Mouse (Mus musculus): ENCODE measurements around the gene Trip4. TPM values are rescaled to one million over a fixed set of nuclear protein-coding genes. Genes with fewer than 3 reads are reported as not detected.

Gene Trip4
- polyA plus RNA-seq, 1 experiment from 2014 or later, result 33.8 TPM

- Histone ChIP-seq H3K9ac (no peak overlapping the region), H3K4me3 (no peak overlapping the region), H3K9me3 (no peaks in the 10 kb centered on the region), H3K27me3 (replicated peaks) (no peaks in the 10 kb centered on the region), H3K36me3 (replicated peaks) (no peaks in the 10 kb centered on the region), H3K4me1 (peaks cover 28% of the 10 kb centered on the region), H3K27ac (peak overlapping the region; percentile 63), H3K4me2 (peak overlapping the region; percentile 15; the same call in 1 of the 2 replicates)
- no peak for ATAC-seq (replicated peaks)
- WGBS, result 9% methylated on average over 2 of the region's 2 CpGs
Observed at GRCm38 (mm10) chr9:65818402-65818801, 90.2 kb downstream of the Trip4 start.

GRCm38 (mm10) chr9:65812841-65813240 lies 95.8 kb downstream of the Trip4 start:
- H3K27me3 ChIP-seq (replicated peaks), result no peaks in the 10 kb centered on the region
- no peak overlapping the region for H3K4me2 ChIP-seq
- no peak overlapping the region for H3K27ac ChIP-seq
- H3K4me3 ChIP-seq, result no peak overlapping the region
- H3K4me1 ChIP-seq, result peaks cover 3% of the 10 kb centered on the region
- no peak for ATAC-seq (replicated peaks)
- H3K9ac ChIP-seq, result no peak overlapping the region
- no peaks in the 10 kb centered on the region for H3K36me3 ChIP-seq (replicated peaks)
- no peaks in the 10 kb centered on the region for H3K9me3 ChIP-seq
- WGBS, result 68% methylated on average over 2 of the region's 2 CpGs

GRCm38 (mm10) chr9:65811784-65812183 lies 96.8 kb downstream of the Trip4 start:
- 97% methylated on average over 1 of the region's 1 CpGs for whole genome bisulfite sequencing
- no peaks in the 10 kb centered on the region for H3K27me3 ChIP-seq (replicated peaks)
- peaks cover 5% of the 10 kb centered on the region; the same call in 1 of the 2 replicates for H3K4me1 ChIP-seq
- no peak overlapping the region for H3K4me3 ChIP-seq
- H3K4me2 ChIP-seq, result no peak overlapping the region
- no peaks in the 10 kb centered on the region for H3K9me3 ChIP-seq
- ATAC-seq (replicated peaks), result no peak
- no peak overlapping the region for H3K27ac ChIP-seq
- H3K36me3 ChIP-seq (replicated peaks), result no peaks in the 10 kb centered on the region
- H3K9ac ChIP-seq, result no peak overlapping the region

GRCm38 (mm10) chr9:65807818-65808217 lies 100.8 kb downstream of the Trip4 start:
- no peak overlapping the region for H3K4me2 ChIP-seq
- ATAC-seq (replicated peaks), result no peak
- no peak overlapping the region for H3K4me3 ChIP-seq
- H3K27ac ChIP-seq, result no peak overlapping the region
- no peaks in the 10 kb centered on the region for H3K9me3 ChIP-seq
- H3K9ac ChIP-seq, result no peak overlapping the region
- no peaks in the 10 kb centered on the region for H3K27me3 ChIP-seq (replicated peaks)
- H3K4me1 ChIP-seq, result peaks cover 3% of the 10 kb centered on the region; the same call in 1 of the 2 replicates
- no peaks in the 10 kb centered on the region for H3K36me3 ChIP-seq (replicated peaks)
- 65% methylated on average over 1 of the region's 1 CpGs for WGBS

- H3K4me3 ChIP-seq, result no peak overlapping the region
- H3K9ac ChIP-seq, result no peak overlapping the region
- H3K9me3 ChIP-seq, result no peaks in the 10 kb centered on the region
- no peak for ATAC-seq (replicated peaks)
- H3K36me3 ChIP-seq (replicated peaks), result no peaks in the 10 kb centered on the region
- no peak overlapping the region for H3K4me2 ChIP-seq
- H3K4me1 ChIP-seq, result peaks cover 3% of the 10 kb centered on the region; the same call in 1 of the 2 replicates
- 29% methylated on average over 5 of the region's 5 CpGs for WGBS
- 0 out of 2 replicates have a peak overlapping the region, but pooled peaks have one; percentile 34 for H3K27ac ChIP-seq
- H3K27me3 ChIP-seq (replicated peaks), result no peaks in the 10 kb centered on the region
Observed at GRCm38 (mm10) chr9:65807251-65807650, 101.3 kb downstream of the Trip4 start.

- ATAC-seq (replicated peaks), result no peak
- Histone ChIP-seq H3K9me3 (no peaks in the 10 kb centered on the region), H3K4me1 (peaks cover 8% of the 10 kb centered on the region; the same call in 1 of the 2 replicates), H3K27ac (no peak overlapping the region), H3K4me3 (no peak overlapping the region), H3K27me3 (replicated peaks) (no peaks in the 10 kb centered on the region), H3K9ac (no peak overlapping the region), H3K36me3 (replicated peaks) (no peaks in the 10 kb centered on the region), H3K4me2 (no peak overlapping the region)
- WGBS, result 77% methylated on average over 4 of the region's 4 CpGs
Observed at GRCm38 (mm10) chr9:65799770-65800169, 108.8 kb downstream of the Trip4 start.

- Histone ChIP-seq H3K9me3 (no peaks in the 10 kb centered on the region), H3K9ac (no peak overlapping the region), H3K27ac (no peak overlapping the region), H3K36me3 (replicated peaks) (no peaks in the 10 kb centered on the region), H3K4me3 (no peak overlapping the region), H3K4me1 (peaks cover 43% of the 10 kb centered on the region), H3K4me2 (no peak overlapping the region), H3K27me3 (replicated peaks) (no peaks in the 10 kb centered on the region)
- ATAC-seq (replicated peaks), result no peak
- 92% methylated on average over 2 of the region's 2 CpGs for WGBS
Observed at GRCm38 (mm10) chr9:65795651-65796050, 112.9 kb downstream of the Trip4 start.

GRCm38 (mm10) chr9:65794313-65794712 lies 114.3 kb downstream of the Trip4 start:
- Histone ChIP-seq H3K4me1 (peaks cover 47% of the 10 kb centered on the region), H3K36me3 (replicated peaks) (no peaks in the 10 kb centered on the region), H3K27me3 (replicated peaks) (no peaks in the 10 kb centered on the region), H3K27ac (no peak overlapping the region), H3K9me3 (no peaks in the 10 kb centered on the region), H3K4me3 (no peak overlapping the region), H3K4me2 (no peak overlapping the region), H3K9ac (no peak overlapping the region)
- 71% methylated on average over 7 of the region's 7 CpGs for WGBS
- no peak for ATAC-seq (replicated peaks)

GRCm38 (mm10) chr9:65793506-65793905 lies 115.1 kb downstream of the Trip4 start:
- ATAC-seq (replicated peaks), result no peak
- Histone ChIP-seq H3K4me3 (no peak overlapping the region), H3K4me1 (peaks cover 47% of the 10 kb centered on the region), H3K4me2 (no peak overlapping the region), H3K36me3 (replicated peaks) (no peaks in the 10 kb centered on the region), H3K9ac (no peak overlapping the region), H3K27ac (peak overlapping the region; percentile 31; the same call in 1 of the 2 replicates), H3K9me3 (no peaks in the 10 kb centered on the region), H3K27me3 (replicated peaks) (no peaks in the 10 kb centered on the region)
- WGBS, result 71% methylated on average over 3 of the region's 3 CpGs

GRCm38 (mm10) chr9:65793086-65793485 lies 115.5 kb downstream of the Trip4 start:
- H3K27ac ChIP-seq, result no peak overlapping the region
- H3K4me1 ChIP-seq, result peaks cover 47% of the 10 kb centered on the region
- ATAC-seq (replicated peaks), result no peak

GRCm38 (mm10) chr9:65791846-65792245 lies 116.7 kb downstream of the Trip4 start:
- no peaks in the 10 kb centered on the region for H3K36me3 ChIP-seq (replicated peaks)
- H3K4me2 ChIP-seq, result no peak overlapping the region
- H3K4me1 ChIP-seq, result peaks cover 58% of the 10 kb centered on the region
- no peaks in the 10 kb centered on the region for H3K9me3 ChIP-seq
- no peak overlapping the region for H3K27ac ChIP-seq
- H3K9ac ChIP-seq, result no peak overlapping the region
- no peak for ATAC-seq (replicated peaks)
- H3K27me3 ChIP-seq (replicated peaks), result no peaks in the 10 kb centered on the region
- H3K4me3 ChIP-seq, result no peak overlapping the region

More at GRCm38 (mm10) chr9:65793086-65793485, 115.5 kb downstream of the Trip4 start:
- 61% methylated on average over 3 of the region's 3 CpGs for WGBS
- H3K9ac ChIP-seq, result no peak overlapping the region
- H3K27me3 ChIP-seq (replicated peaks), result no peaks in the 10 kb centered on the region
- H3K36me3 ChIP-seq (replicated peaks), result no peaks in the 10 kb centered on the region
- H3K4me3 ChIP-seq, result no peak overlapping the region
- no peaks in the 10 kb centered on the region for H3K9me3 ChIP-seq
- no peak overlapping the region for H3K4me2 ChIP-seq

GRCm38 (mm10) chr9:65791106-65791505 lies 117.5 kb downstream of the Trip4 start:
- Histone ChIP-seq H3K4me1 (peaks cover 65% of the 10 kb centered on the region), H3K4me3 (no peak overlapping the region), H3K4me2 (no peak overlapping the region), H3K9ac (no peak overlapping the region), H3K9me3 (no peaks in the 10 kb centered on the region), H3K27me3 (replicated peaks) (no peaks in the 10 kb centered on the region), H3K36me3 (replicated peaks) (no peaks in the 10 kb centered on the region), H3K27ac (0 out of 2 replicates have a peak overlapping the region, but pooled peaks have one; percentile 16)
- WGBS, result 78% methylated on average over 4 of the region's 4 CpGs
- no peak for ATAC-seq (replicated peaks)

GRCm38 (mm10) chr9:65789788-65790187 lies 118.8 kb downstream of the Trip4 start:
- H3K9ac ChIP-seq, result no peak overlapping the region
- H3K9me3 ChIP-seq, result no peaks in the 10 kb centered on the region
- no peaks in the 10 kb centered on the region for H3K27me3 ChIP-seq (replicated peaks)
- no peak for ATAC-seq (replicated peaks)
- H3K4me3 ChIP-seq, result no peak overlapping the region
- no peak overlapping the region for H3K27ac ChIP-seq
- 97% methylated on average over 3 of the region's 3 CpGs for WGBS
- H3K36me3 ChIP-seq (replicated peaks), result no peaks in the 10 kb centered on the region
- no peak overlapping the region for H3K4me2 ChIP-seq
- H3K4me1 ChIP-seq, result peaks cover 66% of the 10 kb centered on the region
